Mouse (Mus musculus): ENCODE measurements around the gene Chd6.

DNA sequence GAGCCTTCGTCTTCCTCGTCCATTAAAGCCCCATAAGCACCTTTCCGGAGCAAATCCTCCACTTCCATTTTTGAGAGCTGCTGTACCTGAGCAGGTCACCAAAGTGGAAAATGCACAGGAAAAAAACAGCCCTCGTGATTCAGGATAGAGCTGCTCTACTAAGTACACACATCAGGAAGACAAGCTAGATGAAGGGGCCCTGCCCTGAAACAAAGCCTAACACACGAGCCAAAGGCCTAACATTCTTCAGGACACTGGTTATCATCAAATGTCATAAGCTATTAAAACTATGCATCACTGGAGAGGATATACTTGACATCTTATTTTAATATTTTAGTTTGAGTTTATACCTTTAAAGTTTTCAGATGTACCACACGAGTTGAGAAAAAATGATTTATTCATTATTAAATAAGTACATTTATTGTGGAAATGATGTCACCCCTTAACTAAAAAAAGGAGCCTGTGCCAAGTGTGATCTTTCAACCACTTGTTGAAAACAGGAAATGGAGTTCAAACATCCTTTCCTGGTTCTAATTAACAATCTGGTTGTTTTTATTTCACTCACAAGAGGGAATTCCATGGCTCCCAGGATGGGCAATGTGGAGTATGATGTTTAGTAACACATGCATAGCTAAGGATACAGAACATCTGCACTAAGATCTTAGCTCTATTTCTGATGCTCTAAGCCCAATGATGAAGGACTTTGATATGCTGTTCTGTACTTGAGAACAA is 118.4 kb downstream of the Chd6 start:
- TF ChIP-seq FLI1 (IDR thresholded peaks at IDR 0.05; ENCODE audit: low read length) = no peak
- TF ChIP-seq GATA1 (IDR thresholded peaks at IDR 0.05; ENCODE audit: borderline replicate concordance, low read length) = no peak
